Mouse (Mus musculus): Measurements from ENCODE around the gene Qrich2.
A peak's percentile ranks its signal among the peaks of the same experiment; 100 is the strongest.
"Not testable (repeated sequence)": the region's sequence is repeated elsewhere in the genome, so short reads cannot be mapped to it uniquely, and the experiment has no call there.

Qrich2 gene

GRCm38 (mm10) chr11:116423214-116423613 lies 42.8 kb downstream of the Qrich2 start:
- no peaks in the 10 kb centered on the region for H3K27me3 ChIP-seq (ENCODE audit: control insufficient read depth, insufficient read depth, low read length, poor library complexity, severe bottlenecking)
- no peaks in the 10 kb centered on the region for H3K36me3 ChIP-seq (ENCODE audit: control insufficient read depth, insufficient read depth, low read length, poor library complexity, severe bottlenecking)
- peak; percentile 56 for DNase-seq (ENCODE audit: low read depth, low spot score)

- no peaks in the 10 kb centered on the region for H3K36me3 ChIP-seq (ENCODE audit: control insufficient read depth, insufficient read depth, low read length, poor library complexity, severe bottlenecking)
- H3K27me3 ChIP-seq (ENCODE audit: control insufficient read depth, insufficient read depth, low read length, poor library complexity, severe bottlenecking): no peaks in the 10 kb centered on the region
- no peak for DNase-seq (ENCODE audit: low read depth, low spot score)
Measured at GRCm38 (mm10) chr11:116422562-116422961, 43.5 kb downstream of the Qrich2 start.

GRCm38 (mm10) chr11:116421102-116421501 lies 44.9 kb downstream of the Qrich2 start:
- DNase-seq (ENCODE audit: low read depth, low spot score): no peak
- Histone ChIP-seq H3K27me3 (ENCODE audit: control insufficient read depth, insufficient read depth, low read length, poor library complexity, severe bottlenecking) (no peaks in the 10 kb centered on the region), H3K36me3 (ENCODE audit: control insufficient read depth, insufficient read depth, low read length, poor library complexity, severe bottlenecking) (no peaks in the 10 kb centered on the region)

GRCm38 (mm10) chr11:116418841-116419462 lies 47.1 kb downstream of the Qrich2 start:
- Histone ChIP-seq H3K27me3 (ENCODE audit: control insufficient read depth, insufficient read depth, low read length, poor library complexity, severe bottlenecking) (no peaks in the 10 kb centered on the region; the same call in 1 of the 2 replicates), H3K36me3 (ENCODE audit: control insufficient read depth, insufficient read depth, low read length, poor library complexity, severe bottlenecking) (no peaks in the 10 kb centered on the region)
- peak; percentile 65 for DNase-seq (ENCODE audit: low read depth, low spot score)

GRCm38 (mm10) chr11:116418194-116418840 lies 47.7 kb downstream of the Qrich2 start:
- peak; percentile 76 for DNase-seq (ENCODE audit: low read depth, low spot score)
- Histone ChIP-seq H3K27me3 (ENCODE audit: control insufficient read depth, insufficient read depth, low read length, poor library complexity, severe bottlenecking) (no peaks in the 10 kb centered on the region; the same call in 1 of the 2 replicates), H3K36me3 (ENCODE audit: control insufficient read depth, insufficient read depth, low read length, poor library complexity, severe bottlenecking) (no peaks in the 10 kb centered on the region)

GRCm38 (mm10) chr11:116417054-116417453 lies 49.0 kb downstream of the Qrich2 start:
- H3K27me3 ChIP-seq (ENCODE audit: control insufficient read depth, insufficient read depth, low read length, poor library complexity, severe bottlenecking): no peaks in the 10 kb centered on the region; the same call in 1 of the 2 replicates
- DNase-seq (ENCODE audit: low read depth, low spot score): no peak

GRCm38 (mm10) chr11:116416196-116416943 lies 49.7 kb downstream of the Qrich2 start:
- Histone ChIP-seq H3K27me3 (ENCODE audit: control insufficient read depth, insufficient read depth, low read length, poor library complexity, severe bottlenecking) (no peaks in the 10 kb centered on the region; the same call in 1 of the 2 replicates), H3K36me3 (ENCODE audit: control insufficient read depth, insufficient read depth, low read length, poor library complexity, severe bottlenecking) (no peaks in the 10 kb centered on the region)
- no peak for DNase-seq (ENCODE audit: low read depth, low spot score)

More at GRCm38 (mm10) chr11:116417054-116417453, 49.0 kb downstream of the Qrich2 start:
- H3K36me3 ChIP-seq (ENCODE audit: control insufficient read depth, insufficient read depth, low read length, poor library complexity, severe bottlenecking): no peaks in the 10 kb centered on the region

- H3K36me3 ChIP-seq (ENCODE audit: control insufficient read depth, insufficient read depth, low read length, poor library complexity, severe bottlenecking): no peaks in the 10 kb centered on the region
- H3K27me3 ChIP-seq (ENCODE audit: control insufficient read depth, insufficient read depth, low read length, poor library complexity, severe bottlenecking): no peaks in the 10 kb centered on the region; the same call in 1 of the 2 replicates
- peak; percentile 57 for DNase-seq (ENCODE audit: low read depth, low spot score)
Measured at GRCm38 (mm10) chr11:116413631-116414022, 52.4 kb downstream of the Qrich2 start.

- no peaks in the 10 kb centered on the region; the same call in 1 of the 2 replicates for H3K27me3 ChIP-seq (ENCODE audit: control insufficient read depth, insufficient read depth, low read length, poor library complexity, severe bottlenecking)
- H3K36me3 ChIP-seq (ENCODE audit: control insufficient read depth, insufficient read depth, low read length, poor library complexity, severe bottlenecking): no peaks in the 10 kb centered on the region
- peak; percentile 86 for DNase-seq (ENCODE audit: low read depth, low spot score)
Measured at GRCm38 (mm10) chr11:116412904-116413630, 53.0 kb downstream of the Qrich2 start, which contains the start of gene Rnf157. Gene Rnf157, minus strand, starts transcription at chr11:116413032.

- Histone ChIP-seq H3K36me3 (ENCODE audit: control insufficient read depth, insufficient read depth, low read length, poor library complexity, severe bottlenecking) (no peaks in the 10 kb centered on the region), H3K27me3 (ENCODE audit: control insufficient read depth, insufficient read depth, low read length, poor library complexity, severe bottlenecking) (no peaks in the 10 kb centered on the region; the same call in 1 of the 2 replicates)
- DNase-seq (ENCODE audit: low read depth, low spot score): peak; percentile 50
Measured at GRCm38 (mm10) chr11:116412028-116412827, 53.8 kb downstream of the Qrich2 start.

GRCm38 (mm10) chr11:116411582-116411981 lies 54.5 kb downstream of the Qrich2 start:
- Histone ChIP-seq H3K36me3 (ENCODE audit: control insufficient read depth, insufficient read depth, low read length, poor library complexity, severe bottlenecking) (no peaks in the 10 kb centered on the region), H3K27me3 (ENCODE audit: control insufficient read depth, insufficient read depth, low read length, poor library complexity, severe bottlenecking) (no peaks in the 10 kb centered on the region; the same call in 1 of the 2 replicates)
- DNase-seq (ENCODE audit: low read depth, low spot score): no peak

GRCm38 (mm10) chr11:116410415-116410814 lies 55.6 kb downstream of the Qrich2 start:
- not testable (repeated sequence) for H3K36me3 ChIP-seq (ENCODE audit: control insufficient read depth, insufficient read depth, low read length, poor library complexity, severe bottlenecking); H3K27me3 ChIP-seq (ENCODE audit: control insufficient read depth, insufficient read depth, low read length, poor library complexity, severe bottlenecking); DNase-seq (ENCODE audit: low read depth, low spot score)

GRCm38 (mm10) chr11:116409008-116409407 lies 57.0 kb downstream of the Qrich2 start:
- Histone ChIP-seq H3K36me3 (ENCODE audit: control insufficient read depth, insufficient read depth, low read length, poor library complexity, severe bottlenecking) (no peaks in the 10 kb centered on the region), H3K27me3 (ENCODE audit: control insufficient read depth, insufficient read depth, low read length, poor library complexity, severe bottlenecking) (no peaks in the 10 kb centered on the region)
- DNase-seq (ENCODE audit: low read depth, low spot score): no peak

Data from splenic B cell, adult 2 months (primary cell).